Mouse (Mus musculus): ENCODE data around the gene 2610507B11Rik.
A peak's percentile ranks its signal among the peaks of the same experiment; 100 is the strongest.

2610507B11Rik gene

GRCm38 (mm10) chr11:78289146-78289763 is 27.7 kb downstream of the 2610507B11Rik start:
- no peak for DNase-seq

GRCm38 (mm10) chr11:78290654-78291053 is 29.1 kb downstream of the 2610507B11Rik start, which contains the start of gene BC030499:
Gene BC030499 (plus strand): TSS chr11:78290841.
- DNase-seq, result no peak

- DNase-seq, result no peak
Measured at GRCm38 (mm10) chr11:78294585-78294984, 33.0 kb downstream of the 2610507B11Rik start.

DNA sequence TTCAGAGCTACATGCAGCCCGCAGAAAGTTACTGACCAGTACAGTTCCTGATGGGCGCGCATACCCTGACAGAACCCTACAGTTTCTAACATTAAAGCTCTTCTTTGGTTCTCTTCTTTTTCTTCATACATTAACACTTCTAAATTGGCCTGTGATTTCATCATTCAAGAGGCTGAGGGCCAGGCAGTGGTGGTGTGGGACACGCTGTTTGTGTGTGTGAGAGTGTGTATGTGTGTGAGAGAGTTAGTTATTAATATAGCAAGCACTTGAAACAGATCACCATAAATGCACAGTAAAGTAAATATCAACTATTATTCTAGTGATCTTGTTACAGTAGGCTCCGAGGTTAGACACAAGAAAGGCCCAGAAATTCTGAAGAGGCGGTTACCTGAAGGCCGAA is 39.4 kb downstream of the 2610507B11Rik start:
- DNase-seq, result no peak

- peak; percentile 87 to 88 for DNase-seq
Measured at GRCm38 (mm10) chr11:78301357-78302084, 40.0 kb downstream of the 2610507B11Rik start, which contains the start of gene Spag5. Gene Spag5 (plus strand): TSS chr11:78301529.

DNA sequence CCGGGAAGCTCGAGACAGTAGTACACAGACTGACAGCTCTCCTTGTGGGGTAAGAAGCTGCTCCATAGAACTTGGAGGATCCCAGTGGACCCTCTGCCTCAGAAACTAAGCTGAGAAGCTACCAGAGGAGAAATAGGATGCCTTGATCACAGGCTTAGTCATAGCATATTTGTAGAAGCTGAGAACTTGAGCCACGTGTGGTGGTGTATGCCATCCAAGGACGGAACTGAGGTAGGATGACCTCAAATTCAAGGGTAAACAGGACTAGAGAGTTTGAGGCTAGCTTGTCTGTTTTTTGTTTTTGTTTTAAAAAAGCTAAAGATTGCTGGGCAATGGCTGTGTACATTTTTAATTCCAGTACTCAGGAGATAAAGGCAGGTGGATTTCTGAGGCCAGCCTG is 43.7 kb downstream of the 2610507B11Rik start:
- no peak for DNase-seq

- DNase-seq, result no peak
Measured at GRCm38 (mm10) chr11:78310861-78311511, 49.4 kb downstream of the 2610507B11Rik start.

GRCm38 (mm10) chr11:78313662-78314061 is 52.1 kb downstream of the 2610507B11Rik start:
- no peak for DNase-seq

- DNase-seq, result no peak
Measured at GRCm38 (mm10) chr11:78318411-78318810, 56.9 kb downstream of the 2610507B11Rik start.

DNA sequence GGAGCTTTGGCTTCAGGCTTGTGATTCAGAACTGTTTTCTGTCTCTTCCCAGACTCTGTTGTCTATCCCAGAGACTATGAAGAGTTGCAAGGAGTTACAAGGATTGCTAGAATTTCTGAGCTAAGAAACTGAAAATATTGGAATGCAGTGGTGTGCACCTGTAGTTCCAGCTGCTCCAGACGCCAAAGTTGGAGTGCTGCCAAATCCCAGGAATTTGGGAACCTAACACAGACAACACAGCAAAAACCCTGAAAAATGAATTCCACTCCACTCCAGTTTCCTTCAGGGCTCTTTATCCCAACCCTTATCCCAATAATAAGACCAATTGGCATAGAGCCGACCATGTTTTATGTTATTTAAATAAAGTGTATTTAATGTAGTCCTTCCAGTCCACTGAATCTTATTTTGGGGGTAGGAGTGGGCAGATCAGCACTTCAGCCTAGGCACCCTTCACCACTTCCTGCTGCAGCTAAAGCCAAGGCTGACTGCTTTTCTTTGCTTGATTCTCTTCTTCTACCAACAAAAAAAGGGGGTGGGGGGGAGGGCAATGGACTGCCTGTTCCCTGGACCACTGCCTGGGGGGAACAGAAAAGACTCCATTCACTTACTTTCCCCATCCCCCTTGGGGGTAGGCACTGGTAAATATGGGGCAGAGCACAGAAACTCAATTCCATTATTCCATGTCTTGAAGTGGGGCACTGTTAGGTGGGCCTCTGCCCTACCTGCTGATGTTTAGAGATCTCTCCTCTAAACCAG is 60.7 kb downstream of the 2610507B11Rik start:
- DNase-seq, result no peak

DNA sequence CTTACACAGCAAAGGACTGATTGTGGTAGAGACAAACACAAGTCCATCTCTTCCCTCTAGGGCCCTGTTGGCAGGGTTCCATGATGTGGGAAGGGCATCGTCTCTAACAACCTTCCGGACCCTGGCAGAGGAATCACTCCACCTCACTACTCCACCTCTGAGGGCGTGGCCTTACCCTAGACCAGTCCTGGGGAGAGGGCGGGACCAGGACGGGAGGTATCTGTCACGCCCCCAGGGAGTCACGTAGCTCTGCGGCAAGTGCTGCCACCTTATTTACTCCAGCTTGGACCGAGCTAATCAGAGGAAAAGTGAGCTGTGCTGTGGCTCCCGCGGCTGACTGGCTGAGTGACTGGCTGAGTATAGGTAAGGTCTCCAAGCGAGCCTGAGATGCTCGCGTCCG is 61.3 kb downstream of the 2610507B11Rik start, which contains the start of gene Aldoc:
Gene Aldoc (plus strand): TSS at position 109 of the 400 bp plus-strand sequence.
- DNase-seq, result peak; percentile 90 to 96

- DNase-seq, result peak; percentile 59 to 63
Measured at GRCm38 (mm10) chr11:78324000-78324785, 62.6 kb downstream of the 2610507B11Rik start.

- DNase-seq, result no peak
Measured at GRCm38 (mm10) chr11:78324965-78325364, 63.4 kb downstream of the 2610507B11Rik start.

- DNase-seq, result no peak
Measured at GRCm38 (mm10) chr11:78327215-78327614, 65.7 kb downstream of the 2610507B11Rik start.

GRCm38 (mm10) chr11:78327634-78328511 is 66.3 kb downstream of the 2610507B11Rik start, which contains the start of gene Pigs:
Gene Pigs (plus strand): TSS chr11:78328415.
- peak; percentile 99 for DNase-seq

DNA sequence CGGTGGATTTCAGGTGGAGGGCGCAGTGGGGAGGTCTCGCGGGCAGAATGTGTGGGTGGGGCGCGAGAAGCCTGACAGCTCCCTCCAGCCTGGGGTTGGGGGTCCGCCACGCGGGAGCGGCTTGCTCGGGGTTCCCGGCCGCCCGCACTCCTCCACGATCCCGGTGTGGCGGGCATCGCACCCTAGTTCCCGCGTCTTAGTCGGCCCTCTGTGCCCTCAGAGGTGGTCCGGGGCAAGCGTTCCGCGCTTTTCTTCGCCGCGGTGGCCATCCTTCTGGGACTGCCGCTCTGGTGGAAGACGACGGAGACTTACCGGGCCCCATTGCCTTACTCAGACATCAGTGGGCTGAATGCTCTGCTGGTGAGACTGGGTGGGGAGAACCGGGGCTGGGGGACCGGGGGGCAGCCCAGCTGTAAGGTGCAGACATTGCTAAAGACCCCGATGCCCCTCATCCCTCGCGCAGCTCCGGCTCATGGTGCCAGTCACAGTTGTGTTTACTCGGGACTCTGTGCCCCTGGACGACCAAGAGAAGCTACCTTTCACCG is 67.0 kb downstream of the 2610507B11Rik start:
- no peak for DNase-seq

GRCm38 (mm10) chr11:78332676-78333075 is 71.1 kb downstream of the 2610507B11Rik start:
- no peak for DNase-seq

DNA sequence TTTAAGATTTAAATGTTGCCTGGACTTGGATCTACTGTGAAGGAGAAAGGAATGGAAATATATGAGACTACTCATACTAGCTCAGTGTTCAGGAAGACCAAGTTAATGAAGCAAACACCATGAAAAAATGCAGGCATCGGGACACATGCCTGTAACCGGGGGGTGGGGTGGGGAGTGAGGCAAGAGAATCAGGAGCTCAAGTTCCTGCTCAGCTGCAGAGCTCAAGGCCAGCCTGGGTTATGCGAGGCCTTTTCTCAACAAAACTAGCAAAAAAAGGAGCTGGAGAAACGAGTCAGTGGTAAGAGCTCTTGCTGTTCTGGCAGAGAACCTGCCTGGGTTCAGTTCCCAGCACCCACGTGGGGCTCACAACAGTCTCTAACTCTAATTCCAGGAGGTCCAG is 72.4 kb downstream of the 2610507B11Rik start:
- DNase-seq, result no peak

- DNase-seq, result no peak
Measured at GRCm38 (mm10) chr11:78337040-78337439, 75.5 kb downstream of the 2610507B11Rik start.
